Mouse (Mus musculus) liver, postnatal 0 days (tissue): ENCODE results near the gene Pgs1.

Experiments
- CTCF ChIP-seq: sonication (generic); IDR thresholded peaks from 2 replicates; pipeline ENCODE4 v1.5.1; 2016; ENCODE audit warnings: antibody characterized with exemption, low read depth
- EP300 ChIP-seq: IDR thresholded peaks from 2 replicates; pipeline ENCODE4 v1.6.1; 2016; ENCODE audit warnings: antibody characterized with exemption, low read depth, mild to moderate bottlenecking

DNA sequence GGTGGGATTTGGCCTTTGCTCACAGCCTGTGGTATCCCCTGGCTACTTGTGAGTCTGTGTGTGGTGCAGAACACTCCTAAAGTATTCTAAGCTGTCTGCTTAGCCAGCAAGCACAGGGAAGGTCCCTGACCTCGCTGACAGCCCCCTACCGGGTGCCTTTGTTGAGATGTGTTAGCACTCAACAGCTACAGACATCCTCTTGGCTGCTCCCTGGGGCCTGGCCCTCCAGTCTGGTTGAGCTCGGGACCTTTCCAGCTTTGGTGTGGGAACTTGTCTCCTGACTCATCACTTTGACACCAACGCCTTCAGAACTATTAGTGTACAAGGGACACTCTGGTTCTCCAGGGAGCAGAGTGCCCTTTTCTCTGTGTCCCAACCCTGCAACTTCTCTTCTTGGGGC is 44.2 kb upstream of the Pgs1 start:
- TF ChIP-seq CTCF (no peak), EP300 (no peak)
